Comparison of ENCODE assay signal across 18 mouse cellular contexts in genomic region chr8:84220105-84220504, GRCm38 (mm10). TPM values are rescaled to one million over a fixed set of nuclear protein-coding genes. Genes with fewer than 3 reads are reported as not detected.
DNase-seq lines count a peak whose midpoint lies in the region; ATAC-seq lines count a peak whose summit lies in the region.
"Had no signal": no experiment of that assay in that cellular context is flagged by ENCODE, and none has a peak within 500 bp of the region (broad histone marks: within the 10 kb centered on the region; RNA-seq: fewer than 3 reads in every experiment).

No protein-coding gene starts in this region.

- no peaks in the 10 kb centered on the region for H3K4me1 ChIP-seq in midbrain, embryonic 14.5 days (ENCODE audit: control insufficient read depth, insufficient read depth, low read length)
- H3K4me1 ChIP-seq: embryonic facial prominence, embryonic 10.5 days; forebrain, embryonic 13.5 days; limb, embryonic 13.5 days; midbrain, embryonic 10.5 days; neural tube, embryonic 15.5 days had no signal

- WGBS in midbrain, embryonic 14.5 days: 88% methylated on average over 7 of the region's 7 CpGs

- H3K27ac ChIP-seq in midbrain, embryonic 14.5 days (replicated peaks; ENCODE audit: low read depth, low read length): no peak overlapping the region
- H3K27ac ChIP-seq: embryonic facial prominence, embryonic 10.5 days; forebrain, embryonic 13.5 days; limb, embryonic 13.5 days; midbrain, embryonic 10.5 days; neural tube, embryonic 15.5 days had no signal

- no peaks in the 10 kb centered on the region for H3K9me3 ChIP-seq in midbrain, embryonic 14.5 days (ENCODE audit: control insufficient read depth, low read length)
- H3K9me3 ChIP-seq: embryonic facial prominence, embryonic 10.5 days; forebrain, embryonic 13.5 days; limb, embryonic 13.5 days; midbrain, embryonic 10.5 days; neural tube, embryonic 15.5 days had no signal

- DNase-seq in heart, adult 18-20 months: peak; percentile 16 to 53
- no peak for DNase-seq in heart, postnatal 36 days
- DNase-seq in lung, postnatal 36 days: peak; percentile 42
- DNase-seq in lung, adult 18-20 months: no peak
- DNase-seq in midbrain, embryonic 14.5 days: no peak
- DNase-seq in frontal cortex, postnatal 14 days (ENCODE audit: low spot score in 2 of 2): no peak
- DNase-seq: adrenal gland, postnatal 36 days; heart, postnatal 14 days; kidney, adult 11 months; kidney, postnatal 10 days; thymus, postnatal 36 days had no signal

- H3K27me3 ChIP-seq in midbrain, embryonic 14.5 days (ENCODE audit: control insufficient read depth, insufficient read depth, low read length): no peaks in the 10 kb centered on the region
- H3K27me3 ChIP-seq: forebrain, embryonic 13.5 days; limb, embryonic 13.5 days; neural tube, embryonic 15.5 days had no signal

- peak; percentile 38 to 54; a peak in 3 of 4 replicates for ATAC-seq in hematopoietic stem cell, adult 5-6 weeks (replicated peaks in 1 of 2; ENCODE audit: insufficient read depth in 1 of 2, low FRiP score in 2 of 2, low TSS enrichment in 1 of 2, low read depth in 1 of 2, poor library complexity in 2 of 2, severe bottlenecking in 2 of 2)
- ATAC-seq in midbrain, embryonic 14.5 days (ENCODE audit: low FRiP score, low TSS enrichment): no peak
- ATAC-seq: forebrain, embryonic 13.5 days; hindbrain, embryonic 16.5 days had no signal

- H3K4me3 ChIP-seq in midbrain, embryonic 14.5 days (replicated peaks; ENCODE audit: low read depth, low read length): no peak overlapping the region
- H3K4me3 ChIP-seq: embryonic facial prominence, embryonic 10.5 days; forebrain, embryonic 13.5 days; limb, embryonic 13.5 days; midbrain, embryonic 10.5 days; neural tube, embryonic 15.5 days had no signal

- intact Hi-C loops in heart, postnatal 36 days (cut with DNase I): no loop called here

- peaks cover 97% of the 10 kb centered on the region for H3K36me3 ChIP-seq in midbrain, embryonic 14.5 days (ENCODE audit: control insufficient read depth, insufficient read depth, low read length)

- H3K4me2 ChIP-seq in midbrain, embryonic 14.5 days (ENCODE audit: low read length): no peak overlapping the region
- H3K4me2 ChIP-seq: forebrain, embryonic 13.5 days; limb, embryonic 13.5 days; neural tube, embryonic 15.5 days had no signal

- H3K9ac ChIP-seq in midbrain, embryonic 14.5 days (replicated peaks; ENCODE audit: low read length): no peak overlapping the region
- H3K9ac ChIP-seq: forebrain, embryonic 13.5 days; neural tube, embryonic 15.5 days had no signal

RNA-seq across cellular contexts. Expression of gene Zswim4, which starts 16.8 kb away (rescaled TPM):
- 1 to 10 TPM; 6.4 to 6.6 TPM for total RNA-seq in heart, adult 18-20 months (2021)
- 10 to 100 TPM in 1 of 2 experiments, 1 to 10 TPM in 1; 9.5 to 11.0 TPM for total RNA-seq in heart, postnatal 36 days (2021)
- 6.8 and 13.4 TPM in 2 replicates for total RNA-seq in hematopoietic stem cell, adult 5-6 weeks (2017)
- polyA plus RNA-seq in midbrain, embryonic 14.5 days (2014; fragmentation: Nextera tagmentation; extraction: Ambion mirVana): 28.7 and 35.6 TPM in 2 replicates

RNA-seq across cellular contexts. Expression of gene D8Ertd738e, which starts 29.4 kb away (rescaled TPM):
- total RNA-seq in heart, adult 18-20 months (2021): 100 to 1,000 TPM; 213 to 219 TPM
- total RNA-seq in heart, postnatal 36 days (2021): 100 to 1,000 TPM; 231 to 232 TPM
- 68.7 and 88.1 TPM in 2 replicates for total RNA-seq in hematopoietic stem cell, adult 5-6 weeks (2017)
- 261 and 282 TPM in 2 replicates for polyA plus RNA-seq in midbrain, embryonic 14.5 days (2014; fragmentation: Nextera tagmentation; extraction: Ambion mirVana)

RNA-seq across cellular contexts. Expression of gene Nanos3, which starts 35.1 kb away (rescaled TPM):
- total RNA-seq in heart, adult 18-20 months (2021): 1 to 10 TPM in 1 of 2 experiments, not detected in 1; 1.2 TPM
- total RNA-seq in heart, postnatal 36 days (2021): under 1 TPM; 0.80 to 0.95 TPM
- not detected in 2 replicates for total RNA-seq in hematopoietic stem cell, adult 5-6 weeks (2017)
- polyA plus RNA-seq in midbrain, embryonic 14.5 days (2014; fragmentation: Nextera tagmentation; extraction: Ambion mirVana): 9.4 and 11.7 TPM in 2 replicates

RNA-seq across cellular contexts. Expression of gene Mri1, which starts 37.0 kb away (rescaled TPM):
- total RNA-seq in heart, adult 18-20 months (2021): 10 to 100 TPM; 12.0 to 15.1 TPM
- 10 to 100 TPM; 10.1 to 12.3 TPM for total RNA-seq in heart, postnatal 36 days (2021)
- total RNA-seq in hematopoietic stem cell, adult 5-6 weeks (2017): 12.5 and 16.5 TPM in 2 replicates
- polyA plus RNA-seq in midbrain, embryonic 14.5 days (2014; fragmentation: Nextera tagmentation; extraction: Ambion mirVana): 39.9 and 40.2 TPM in 2 replicates

RNA-seq across cellular contexts. Expression of gene Ccdc130, which starts 50.1 kb away (rescaled TPM):
- 10 to 100 TPM in 1 of 2 experiments, 1 to 10 TPM in 1; 8.8 to 11.0 TPM for total RNA-seq in heart, adult 18-20 months (2021)
- 10 to 100 TPM in 1 of 2 experiments, 1 to 10 TPM in 1; 7.5 to 11.0 TPM for total RNA-seq in heart, postnatal 36 days (2021)
- total RNA-seq in hematopoietic stem cell, adult 5-6 weeks (2017): 6.6 and 17.1 TPM in 2 replicates
- 25.5 and 26.2 TPM in 2 replicates for polyA plus RNA-seq in midbrain, embryonic 14.5 days (2014; fragmentation: Nextera tagmentation; extraction: Ambion mirVana)

Comparison
In these comparisons a context has a peak if more than half of its experiments do, and no peak if none do; other contexts are left out.
1. DNase-seq: peak in heart, adult 18-20 months (2 of 2) and lung, postnatal 36 days (single experiment); none in heart, postnatal 36 days (0 of 2), lung, adult 18-20 months (0 of 2), midbrain, embryonic 14.5 days (single experiment) and frontal cortex, postnatal 14 days (0 of 2).